Mouse (Mus musculus): ENCODE measurements around the gene Cavin1.
"Not testable (repeated sequence)": the region's sequence is repeated elsewhere in the genome, so short reads cannot be mapped to it uniquely, and the experiment has no call there.

Gene Cavin1

DNA sequence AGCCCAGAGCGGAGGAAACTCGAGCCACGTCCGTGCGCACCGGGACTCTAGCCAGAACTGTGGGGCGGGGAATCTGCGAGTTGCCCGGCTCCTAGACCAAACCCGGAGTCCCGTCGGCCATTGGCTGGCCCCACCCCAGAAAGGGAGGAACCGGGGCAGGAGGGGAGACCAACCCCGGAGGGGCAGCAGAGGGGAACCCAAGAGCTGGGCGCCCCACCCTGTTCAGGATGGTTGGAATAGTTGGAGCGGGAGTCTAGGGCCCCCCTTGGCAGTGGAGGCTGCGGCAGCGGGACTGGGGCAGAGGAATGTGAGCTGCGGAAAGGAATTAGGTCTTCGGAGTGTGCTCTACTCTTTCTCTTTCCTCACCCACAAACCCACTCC lies at the start of gene Cavin1:
Cavin1 (minus strand) TSS at position 331 of the 381 bp plus-strand sequence.
- in situ Hi-C loops (cut with MboI, MseI): loop anchor here in 1 of 2 experiments (10.0 kb wide), 1 partner anchor 214 kb away; no protein-coding TSS in a partner anchor

DNA sequence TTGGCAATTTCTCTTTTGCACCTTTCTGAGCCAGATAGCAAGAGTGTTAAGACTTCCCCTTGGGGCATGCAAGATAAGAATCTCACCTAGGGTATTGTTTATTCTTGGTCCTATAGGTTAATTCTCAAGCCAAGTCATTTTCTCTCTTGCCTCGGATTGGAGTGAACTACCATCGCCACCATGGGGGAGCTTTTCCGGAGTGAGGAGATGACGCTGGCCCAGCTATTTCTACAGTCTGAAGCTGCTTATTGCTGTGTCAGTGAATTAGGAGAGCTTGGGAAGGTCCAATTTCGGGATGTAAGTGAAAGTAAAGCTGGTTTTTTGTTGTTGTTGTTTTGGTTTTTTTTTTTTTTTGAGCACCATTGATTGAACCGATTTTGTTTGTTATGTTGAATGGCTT lies 41.0 kb upstream of the Cavin1 start:
- in situ Hi-C loops (cut with MboI, MseI): no loop called here

- in situ Hi-C loops (cut with MboI, MseI): no loop called here
Measured at GRCm38 (mm10) chr11:101009888-101010784, 39.4 kb upstream of the Cavin1 start.

DNA sequence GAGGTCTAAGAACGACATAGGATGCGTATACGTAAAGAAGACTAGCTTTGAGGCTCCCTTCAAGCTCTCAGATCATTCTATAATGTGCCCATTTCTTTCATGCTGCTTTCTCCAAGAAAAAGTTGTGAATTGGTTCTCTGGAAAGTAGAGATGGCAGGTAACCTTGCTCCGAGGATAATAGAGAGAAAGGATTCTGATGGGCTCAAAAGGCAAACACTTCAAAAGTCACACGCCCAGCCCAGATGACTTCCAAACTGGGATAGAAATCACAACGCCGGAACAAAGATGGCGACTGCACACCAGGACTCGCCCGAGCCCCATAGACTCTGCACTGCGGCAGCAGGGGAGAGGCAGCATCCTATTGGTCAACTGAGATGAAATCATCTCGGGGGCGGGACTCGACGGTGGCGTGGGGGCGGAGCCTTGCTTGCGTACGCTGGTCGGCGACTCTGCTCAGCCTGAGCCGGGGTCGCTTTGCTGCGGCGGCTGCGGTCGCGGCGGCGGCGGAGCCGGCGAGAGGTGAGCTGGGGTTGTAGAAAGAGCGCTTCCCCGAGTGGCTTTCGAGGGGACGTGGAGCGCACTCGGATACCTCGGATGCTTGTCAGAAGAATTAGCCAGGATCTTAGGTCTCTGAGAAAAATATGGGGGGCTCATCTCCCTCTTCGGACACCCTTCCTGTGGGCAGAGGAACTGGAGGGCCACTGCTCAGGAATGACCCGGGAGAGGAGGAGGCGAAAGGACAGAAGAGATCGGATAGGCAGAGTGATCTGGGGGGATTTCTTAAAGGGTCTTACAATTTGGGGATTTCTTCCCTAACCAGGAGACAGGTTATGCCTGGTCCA lies 38.6 kb upstream of the Cavin1 start, which contains the start of gene Atp6v0a1:
Atp6v0a1 (plus strand) TSS at position 407 of the 842 bp plus-strand sequence.
- in situ Hi-C loops (cut with MboI, MseI): no loop called here

DNA sequence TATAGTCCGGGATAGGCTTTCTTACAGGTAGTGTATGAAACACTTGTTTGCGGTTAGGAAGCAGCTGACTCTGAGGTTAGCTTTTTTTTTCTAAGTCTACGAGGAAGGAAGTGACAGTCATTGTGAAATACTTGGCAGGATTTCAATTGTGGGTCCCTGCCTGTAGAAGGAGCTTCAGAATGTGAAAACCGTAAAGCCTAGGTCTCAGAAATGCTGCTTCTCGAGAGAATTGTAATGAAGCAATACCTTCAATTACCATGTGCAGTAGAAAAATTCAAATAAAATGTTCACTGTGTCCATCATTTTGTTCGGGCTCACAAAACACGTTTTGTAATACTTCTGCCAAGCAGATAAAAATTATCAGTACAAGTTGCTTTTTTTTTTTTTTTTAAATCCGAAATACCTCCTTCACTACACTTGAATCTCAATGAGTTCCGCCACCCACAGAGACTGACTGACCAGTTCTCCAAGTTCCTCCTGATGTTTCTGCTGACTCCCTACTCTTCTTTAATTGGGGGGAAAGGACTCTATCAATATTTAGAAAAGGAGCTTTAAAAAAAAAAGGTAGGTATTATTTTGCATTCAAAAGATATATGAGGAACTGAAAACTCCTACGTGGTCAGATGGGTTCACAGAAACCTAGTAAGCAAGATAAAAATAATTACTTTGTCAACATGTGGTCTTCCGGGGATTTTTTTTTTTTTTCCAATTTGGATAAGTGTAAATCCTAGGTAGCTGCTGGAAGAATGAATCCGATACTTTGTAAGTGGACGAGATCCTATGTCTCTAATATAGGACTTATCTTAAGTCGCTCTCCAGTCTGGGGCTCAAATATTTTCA lies 37.7 kb upstream of the Cavin1 start:
- in situ Hi-C loops (cut with MboI, MseI): no loop called here

DNA sequence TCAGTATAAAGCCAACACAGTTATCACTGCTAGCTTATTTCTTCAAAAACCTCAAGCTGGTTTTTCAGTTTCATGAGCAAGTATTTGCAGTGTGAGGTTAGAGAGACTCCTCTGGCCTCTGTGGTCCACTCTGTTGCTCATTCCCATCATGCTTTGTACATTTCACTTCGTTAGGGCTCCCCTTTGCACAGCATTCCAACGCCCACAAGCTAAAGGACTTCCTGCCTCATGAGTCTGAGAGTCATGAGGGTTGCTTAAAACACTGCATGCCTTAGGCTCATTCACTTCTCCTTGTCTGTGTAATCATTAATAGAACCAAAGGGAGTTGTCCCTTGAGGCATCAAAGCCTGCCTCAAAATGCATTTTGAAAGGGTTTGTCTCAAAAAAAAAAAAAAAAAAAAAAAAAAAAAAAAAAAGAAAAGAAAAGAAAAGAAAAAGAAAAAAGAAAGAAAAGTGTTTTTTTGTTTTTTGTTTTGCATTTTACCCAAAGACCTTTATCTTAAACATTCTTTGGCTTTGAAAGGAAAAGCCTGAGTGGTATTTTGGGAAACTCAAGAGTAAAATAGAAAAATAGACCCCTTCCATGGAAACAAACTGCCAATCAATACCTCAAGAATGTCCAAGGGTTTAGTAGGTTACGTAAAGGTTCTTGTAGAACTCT lies 32.5 kb upstream of the Cavin1 start:
- in situ Hi-C loops (cut with MboI, MseI): no loop called here

- in situ Hi-C loops (cut with MboI, MseI): not testable (repeated sequence)
Measured at GRCm38 (mm10) chr11:101001875-101002552, 31.3 kb upstream of the Cavin1 start.

DNA sequence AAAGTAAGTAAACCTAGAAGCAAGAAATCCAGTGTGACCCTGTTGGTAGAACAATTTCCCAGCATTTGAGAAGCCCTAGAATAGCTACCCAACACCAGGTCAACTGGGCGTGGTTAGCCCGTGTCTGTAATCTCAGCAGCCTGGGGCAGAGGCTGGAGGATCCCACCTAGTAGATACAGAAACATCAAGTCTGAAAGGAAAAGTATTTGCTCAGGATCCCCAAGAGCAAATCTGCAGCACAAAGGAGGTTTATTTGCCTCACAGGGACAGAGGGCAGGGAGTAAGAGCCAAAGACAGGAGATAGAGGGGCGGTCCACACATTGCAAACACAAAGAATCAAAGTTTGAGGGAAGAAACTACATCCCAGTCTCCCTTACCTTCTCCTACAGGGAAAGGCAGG lies 28.6 kb upstream of the Cavin1 start:
- in situ Hi-C loops (cut with MboI, MseI): no loop called here

- in situ Hi-C loops (cut with MboI, MseI): no loop called here
Measured at GRCm38 (mm10) chr11:100998836-100999235, 28.1 kb upstream of the Cavin1 start.

DNA sequence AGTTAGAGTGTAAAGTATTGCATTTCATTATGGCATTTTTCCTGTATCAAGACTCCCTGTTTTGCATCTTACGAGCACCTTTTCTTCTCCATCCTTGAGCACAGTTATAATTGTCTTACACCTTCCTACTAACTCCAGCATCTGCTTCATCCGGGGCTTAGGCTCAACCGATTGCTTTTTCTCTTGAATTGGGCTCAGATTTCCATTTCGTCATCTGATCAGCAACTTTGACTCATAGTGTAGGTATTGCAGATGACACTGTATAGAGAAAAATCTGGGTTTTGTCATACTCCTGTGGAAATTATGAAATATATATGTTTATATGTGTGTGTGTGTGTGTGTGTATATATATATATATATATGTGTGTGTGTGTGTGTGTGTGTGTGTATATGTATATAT lies 25.8 kb upstream of the Cavin1 start:
- in situ Hi-C loops (cut with MboI, MseI): no loop called here

DNA sequence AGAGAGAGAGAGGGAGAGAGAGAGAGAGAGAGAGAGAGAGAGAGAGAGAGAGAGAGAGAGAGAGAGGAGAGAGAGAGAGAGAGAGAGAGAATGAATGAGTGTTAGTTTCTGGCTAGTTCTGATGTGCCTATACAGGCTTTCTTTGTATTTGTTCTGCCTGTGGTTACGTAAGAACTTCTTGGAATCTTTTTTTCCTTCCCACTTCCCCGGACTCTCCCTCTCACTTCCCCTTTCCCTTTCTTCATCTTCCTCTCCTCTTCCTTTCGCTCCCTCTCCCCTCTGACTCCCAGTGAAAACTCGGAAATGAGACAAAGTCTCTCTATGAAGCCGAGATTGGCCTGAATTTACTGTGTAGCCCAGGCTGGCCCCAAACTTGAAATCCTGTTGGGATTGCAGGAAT lies 24.0 kb upstream of the Cavin1 start:
- in situ Hi-C loops (cut with MboI, MseI): no loop called here

- in situ Hi-C loops (cut with MboI, MseI): no loop called here
Measured at GRCm38 (mm10) chr11:100994233-100994632, 23.5 kb upstream of the Cavin1 start.

- in situ Hi-C loops (cut with MboI, MseI): no loop called here
Measured at GRCm38 (mm10) chr11:100993437-100993836, 22.8 kb upstream of the Cavin1 start.

DNA sequence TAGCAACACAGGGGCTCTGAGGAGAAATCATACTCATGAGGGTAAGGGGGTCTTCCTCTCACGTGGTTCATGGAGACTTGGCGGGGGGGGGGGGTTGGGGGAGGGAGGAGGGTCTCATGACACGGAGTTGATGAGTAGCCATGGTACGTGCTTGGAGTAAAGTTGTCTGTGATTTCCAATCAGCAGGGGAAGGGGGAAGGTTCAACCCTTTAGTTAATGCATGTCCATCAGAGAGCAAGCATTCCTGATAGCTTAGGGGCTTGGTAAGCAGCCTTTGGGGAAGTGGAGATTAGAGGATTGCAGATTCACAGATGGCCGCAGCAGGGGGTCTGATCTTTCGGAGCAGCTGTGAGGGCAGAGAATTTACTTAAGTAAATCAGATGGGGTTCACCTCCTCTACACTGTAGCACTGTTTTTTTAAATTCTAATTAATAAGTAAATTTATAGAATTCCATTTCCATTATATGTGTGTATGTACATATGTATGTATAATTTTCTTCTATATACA lies 20.4 kb upstream of the Cavin1 start:
- in situ Hi-C loops (cut with MboI, MseI): no loop called here

GRCm38 (mm10) chr11:100989666-100990065 lies 19.0 kb upstream of the Cavin1 start:
- in situ Hi-C loops (cut with MboI, MseI): no loop called here

DNA sequence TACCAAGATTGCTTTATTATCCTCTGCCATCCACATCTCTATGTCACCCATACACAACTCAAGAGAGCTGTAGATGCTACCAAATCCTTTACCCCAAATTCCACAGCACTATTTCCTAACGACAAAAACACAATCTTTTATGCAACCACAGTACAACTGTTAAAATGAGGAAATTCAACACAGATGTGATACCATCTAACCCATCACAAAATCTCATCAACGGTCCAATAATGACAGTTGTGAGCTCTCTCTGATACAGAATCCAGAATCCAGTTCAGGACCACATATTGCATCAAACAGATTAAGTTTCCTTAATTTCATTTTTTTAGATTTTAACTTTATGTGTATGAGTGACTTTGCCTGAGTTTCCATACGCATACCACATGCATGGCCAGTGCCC lies 18.0 kb upstream of the Cavin1 start:
- in situ Hi-C loops (cut with MboI, MseI): no loop called here

DNA sequence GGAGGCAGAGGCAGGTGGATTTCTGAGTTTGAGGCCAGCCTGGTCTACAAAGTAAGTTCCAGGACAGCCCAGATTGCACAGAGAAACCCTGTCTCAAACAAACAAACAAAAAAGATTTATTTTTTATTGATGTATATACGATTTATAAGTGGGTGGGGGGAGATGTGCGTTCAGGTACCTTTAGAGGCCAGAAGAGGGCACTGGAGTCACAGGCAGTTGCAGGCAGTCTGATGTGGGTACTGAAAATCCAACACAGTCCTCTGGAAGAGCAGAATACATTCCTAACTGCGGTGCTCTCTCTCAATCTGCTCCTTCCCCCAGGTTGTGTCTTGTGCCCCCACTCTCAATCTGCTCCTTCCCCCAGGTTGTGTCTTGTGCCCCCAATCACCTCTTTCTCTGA lies 14.9 kb upstream of the Cavin1 start:
- in situ Hi-C loops (cut with MboI, MseI): no loop called here

- in situ Hi-C loops (cut with MboI, MseI): loop anchor here (5.0 kb wide), 2 partner anchors 74 to 79 kb away; no protein-coding TSS in a partner anchor
Measured at GRCm38 (mm10) chr11:100983778-100984131, 13.1 kb upstream of the Cavin1 start.

- in situ Hi-C loops (cut with MboI, MseI): loop anchor here (5.0 kb wide), 2 partner anchors 74 to 79 kb away; no protein-coding TSS in a partner anchor
Measured at GRCm38 (mm10) chr11:100983125-100983777, 12.6 kb upstream of the Cavin1 start.
